Mouse (Mus musculus): ENCODE measurements at regions not wholly inside any gene's neighbourhood (a gene's known extent, or its start where the extent isn't known, plus 50 kb on each side); places are given as distances from the start of the nearest gene placed in this dataset.
A peak's percentile ranks its signal among the peaks of the same experiment; 100 is the strongest.

DNA sequence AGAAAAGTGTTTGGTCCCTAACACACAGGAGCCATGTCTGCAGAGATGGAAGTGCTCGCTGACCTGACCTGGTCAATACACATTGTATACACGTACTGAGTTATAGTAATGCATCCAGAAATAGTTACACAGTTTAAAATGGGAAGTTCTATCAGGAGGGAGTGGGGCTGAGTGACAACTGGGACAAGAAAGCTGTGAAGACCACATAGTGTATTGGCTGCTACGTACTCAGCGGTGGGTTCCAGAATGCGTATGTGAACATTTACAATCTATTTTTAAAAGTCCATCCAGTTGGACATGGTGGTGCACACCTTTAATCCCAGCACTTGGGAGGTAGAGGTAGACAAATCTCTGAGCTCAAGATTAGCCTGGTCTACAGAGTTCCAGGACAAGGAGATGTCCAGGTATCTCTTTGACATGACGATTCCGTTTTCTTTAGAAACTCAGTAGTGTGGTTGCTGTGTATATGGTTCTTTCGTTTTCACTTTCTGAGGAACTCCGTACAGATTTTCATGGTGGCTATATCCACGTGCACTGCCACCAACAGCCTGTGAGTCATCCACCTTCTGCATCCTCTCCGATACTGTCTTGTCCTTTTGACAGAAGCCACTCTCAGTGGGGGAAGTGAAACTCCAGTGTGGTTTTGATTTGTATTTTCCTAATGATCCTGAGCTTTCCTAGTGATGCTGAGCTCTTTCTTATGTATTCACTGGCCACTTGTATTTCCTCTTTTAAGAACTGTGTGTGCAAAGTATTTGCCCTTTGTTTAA is 110.1 kb upstream of the Pde7b start:
- no peak overlapping the region for H3K4me3 ChIP-seq (ENCODE audit: insufficient read depth, low read depth, low read length)
- no peaks in the 10 kb centered on the region for H3K4me1 ChIP-seq (ENCODE audit: control insufficient read depth, insufficient read depth, insufficient read length, low read length)
- H3K27ac ChIP-seq (replicated peaks; ENCODE audit: low read depth, low read length) = peak overlapping the region; percentile 26; the same call in 1 of the 2 replicates

DNA sequence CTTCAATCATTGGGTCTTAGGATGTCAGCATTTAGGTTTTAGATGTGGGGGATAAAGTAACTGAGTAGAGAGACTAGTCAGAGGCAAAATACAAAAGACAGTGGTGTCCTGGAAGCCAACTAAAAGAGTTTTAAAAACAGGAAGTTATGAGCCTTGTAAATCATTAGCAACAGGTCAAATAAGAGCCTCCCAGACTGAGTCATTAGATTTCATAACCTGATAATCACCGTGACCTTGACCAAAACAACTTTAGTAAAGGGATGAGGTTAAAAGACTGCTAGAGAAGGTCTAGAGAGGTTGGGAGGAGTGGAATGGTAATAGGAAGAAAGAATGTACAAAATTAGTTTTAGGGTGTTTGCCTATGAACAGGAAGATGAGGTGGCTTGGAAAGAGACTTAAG is 103.4 kb upstream of the Pde7b start:
- no peak overlapping the region for H3K4me3 ChIP-seq (ENCODE audit: insufficient read depth, low read depth, low read length)
- no peak overlapping the region for H3K27ac ChIP-seq (replicated peaks; ENCODE audit: low read depth, low read length)
- H3K4me1 ChIP-seq (ENCODE audit: control insufficient read depth, insufficient read depth, insufficient read length, low read length) = no peaks in the 10 kb centered on the region

DNA sequence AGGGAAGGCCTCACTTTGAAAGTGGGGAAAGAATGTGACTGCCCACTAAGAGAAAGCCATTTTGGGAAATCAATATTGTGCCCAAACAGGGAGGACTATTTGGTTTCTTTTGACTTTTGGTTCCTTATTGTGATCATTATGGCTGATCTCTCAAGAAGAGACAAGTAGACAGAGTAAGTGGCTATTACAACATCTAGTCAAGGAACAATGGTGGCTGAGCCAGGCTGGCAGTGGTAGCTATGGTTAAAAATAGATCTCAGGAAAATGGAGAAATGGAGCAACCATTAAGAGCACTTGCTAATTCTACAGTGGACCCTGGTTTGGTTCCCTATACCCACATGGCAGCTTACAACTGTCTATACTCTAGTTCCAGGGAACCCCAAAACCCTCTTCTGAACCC is 102.6 kb upstream of the Pde7b start:
- Histone ChIP-seq H3K4me1 (ENCODE audit: control insufficient read depth, insufficient read depth, insufficient read length, low read length) (no peaks in the 10 kb centered on the region), H3K27ac (replicated peaks; ENCODE audit: low read depth, low read length) (no peak overlapping the region), H3K4me3 (ENCODE audit: insufficient read depth, low read depth, low read length) (no peak overlapping the region)

DNA sequence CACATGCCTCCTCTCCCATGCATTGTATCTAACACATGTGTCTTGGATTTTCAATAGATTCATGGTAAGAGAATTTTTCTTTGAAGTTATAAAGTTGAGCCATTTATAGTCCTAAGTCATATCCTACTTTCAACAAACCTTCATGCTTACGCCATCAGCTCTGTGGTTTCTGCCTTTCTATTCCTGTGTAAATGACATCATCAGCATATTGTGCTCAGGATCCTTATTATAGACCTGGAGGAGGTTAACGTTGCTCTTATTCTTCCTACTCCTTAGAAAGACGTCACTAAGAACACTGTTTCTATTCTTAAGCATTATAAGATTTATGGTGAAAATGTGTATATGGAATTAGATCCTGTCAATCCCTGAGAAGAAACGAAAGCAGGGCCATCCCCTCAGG is 93.7 kb upstream of the Pde7b start:
- no peaks in the 10 kb centered on the region for H3K4me1 ChIP-seq (ENCODE audit: control insufficient read depth, insufficient read depth, insufficient read length, low read length)
- H3K4me3 ChIP-seq (ENCODE audit: insufficient read depth, low read depth, low read length) = no peak overlapping the region
- H3K27ac ChIP-seq (replicated peaks; ENCODE audit: low read depth, low read length) = no peak overlapping the region

DNA sequence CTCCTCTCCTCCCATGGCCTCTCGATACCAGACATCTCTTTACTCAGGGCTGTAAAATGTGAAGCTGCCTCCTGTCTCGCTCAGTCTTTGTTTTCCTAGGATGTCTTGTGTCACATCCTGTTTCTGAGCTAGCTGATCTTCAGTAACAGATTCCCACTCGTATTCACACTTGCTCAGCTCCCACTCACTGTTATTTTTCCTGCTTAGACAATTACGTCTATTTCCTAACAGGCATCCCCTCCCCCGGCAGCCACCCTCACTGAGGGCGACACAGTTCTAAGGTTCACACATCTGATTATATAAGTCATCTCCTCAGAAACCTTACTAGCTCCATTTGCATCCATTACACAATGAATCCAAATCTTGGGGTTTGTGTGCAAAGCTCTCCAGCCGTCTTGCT is 74.9 kb upstream of the Pde7b start:
- Histone ChIP-seq H3K4me3 (ENCODE audit: insufficient read depth, low read depth, low read length) (no peak overlapping the region), H3K4me1 (ENCODE audit: control insufficient read depth, insufficient read depth, insufficient read length, low read length) (no peaks in the 10 kb centered on the region), H3K27ac (replicated peaks; ENCODE audit: low read depth, low read length) (no peak overlapping the region)

DNA sequence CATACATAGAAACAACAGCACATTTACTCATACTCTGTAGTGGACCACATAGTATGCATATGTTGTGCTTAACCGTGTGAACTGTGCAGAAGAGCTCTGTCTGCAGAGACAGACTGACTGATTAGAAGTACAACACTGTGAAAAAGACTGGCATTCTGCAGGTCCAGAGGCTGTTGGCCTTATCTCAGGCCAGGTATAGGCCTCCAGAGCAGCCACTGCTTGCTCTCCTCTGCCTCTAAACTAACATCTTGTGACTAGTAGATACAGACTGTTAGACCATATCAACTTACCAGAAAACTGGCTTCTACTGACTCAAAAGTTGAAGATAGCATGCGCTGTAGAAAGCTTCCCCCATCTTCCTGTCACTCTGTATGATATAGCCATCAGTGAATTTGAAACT is 73.5 kb upstream of the Pde7b start:
- H3K27ac ChIP-seq (replicated peaks; ENCODE audit: low read depth, low read length) = no peak overlapping the region
- no peaks in the 10 kb centered on the region for H3K4me1 ChIP-seq (ENCODE audit: control insufficient read depth, insufficient read depth, insufficient read length, low read length)
- H3K4me3 ChIP-seq (ENCODE audit: insufficient read depth, low read depth, low read length) = no peak overlapping the region

DNA sequence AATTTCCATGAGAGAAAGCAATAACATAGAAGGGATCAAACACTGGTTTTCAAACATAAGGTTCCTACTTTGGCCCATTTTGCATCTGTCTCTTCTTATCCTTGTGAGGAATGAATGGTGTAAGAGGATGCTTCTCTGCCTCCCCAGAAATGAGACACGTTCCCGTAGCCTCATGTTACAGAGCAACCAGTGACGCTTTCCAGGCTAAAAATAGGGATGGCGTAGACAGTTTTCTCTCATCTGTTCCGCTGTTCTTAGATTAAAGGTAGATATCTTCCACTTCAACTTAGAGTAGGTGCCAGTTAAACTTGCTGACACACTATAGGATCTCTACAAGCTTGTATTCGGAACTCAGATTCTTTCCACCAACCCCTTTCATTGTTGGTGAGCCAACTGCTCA is 69.1 kb upstream of the Pde7b start:
- Histone ChIP-seq H3K27ac (replicated peaks; ENCODE audit: low read depth, low read length) (no peak overlapping the region), H3K4me1 (ENCODE audit: control insufficient read depth, insufficient read depth, insufficient read length, low read length) (no peaks in the 10 kb centered on the region), H3K4me3 (ENCODE audit: insufficient read depth, low read depth, low read length) (no peak overlapping the region)

DNA sequence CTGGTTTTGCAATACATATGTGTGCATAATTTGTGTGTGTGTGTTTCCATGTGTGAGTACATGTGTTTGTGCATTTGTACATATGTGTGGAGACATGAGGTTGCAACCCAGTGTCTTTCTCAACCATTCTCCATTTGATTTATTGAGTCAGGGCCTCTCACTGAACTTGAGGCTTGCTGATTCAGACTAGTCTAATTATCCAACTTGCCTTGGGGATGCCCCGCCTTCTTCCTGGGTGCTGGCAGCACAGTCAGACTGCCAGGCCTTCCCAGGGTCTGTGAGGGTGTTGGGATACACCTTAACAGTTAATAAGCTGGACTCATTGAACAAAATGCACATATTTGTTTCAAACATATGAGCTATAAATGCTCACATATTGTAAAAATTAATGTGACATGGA is 56.1 kb upstream of the Pde7b start:
- H3K4me3 ChIP-seq (ENCODE audit: insufficient read depth, low read depth, low read length) = no peak overlapping the region
- no peaks in the 10 kb centered on the region for H3K4me1 ChIP-seq (ENCODE audit: control insufficient read depth, insufficient read depth, insufficient read length, low read length)
- no peak overlapping the region for H3K27ac ChIP-seq (replicated peaks; ENCODE audit: low read depth, low read length)

DNA sequence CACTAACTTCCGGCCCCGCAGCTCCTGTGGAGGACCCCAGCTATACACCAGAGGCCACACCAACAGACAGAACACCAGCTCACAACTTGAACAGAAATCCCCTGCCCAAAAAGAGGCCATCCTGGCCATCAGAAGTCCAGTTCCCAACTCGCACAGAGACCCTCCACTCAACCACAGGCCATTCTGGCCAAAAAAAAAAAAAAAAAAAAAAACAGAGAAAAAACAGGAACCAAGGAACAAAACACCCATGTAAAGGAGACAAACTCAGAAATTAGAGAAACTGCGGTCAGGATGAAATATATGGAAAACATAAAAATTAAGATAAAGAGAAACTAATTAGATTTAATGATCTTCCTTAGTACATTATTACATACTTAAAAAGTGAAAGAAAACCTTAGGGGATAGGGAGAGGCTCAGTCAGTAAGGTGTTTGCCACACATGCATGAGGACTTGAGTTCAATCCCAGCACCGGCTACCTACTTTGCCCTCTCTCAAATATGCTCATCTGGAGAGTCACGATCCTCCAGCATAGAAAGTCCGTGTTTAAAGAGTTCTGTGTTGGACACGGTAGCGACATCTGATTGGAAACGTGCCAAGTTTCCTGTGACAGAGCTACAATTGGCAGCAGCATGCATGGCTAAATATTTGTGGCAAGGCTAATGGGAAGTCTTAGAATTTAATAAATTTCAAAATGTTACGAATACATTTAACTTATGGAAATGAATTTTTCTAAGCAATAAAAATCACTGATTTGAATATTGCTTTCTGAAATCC is 51.9 kb upstream of the Pde7b start:
- no peak overlapping the region for H3K27ac ChIP-seq (replicated peaks; ENCODE audit: low read depth, low read length)
- H3K4me3 ChIP-seq (ENCODE audit: insufficient read depth, low read depth, low read length) = peak overlapping the region; percentile 21; the same call in 1 of the 2 replicates
- no peaks in the 10 kb centered on the region for H3K4me1 ChIP-seq (ENCODE audit: control insufficient read depth, insufficient read depth, insufficient read length, low read length)

DNA sequence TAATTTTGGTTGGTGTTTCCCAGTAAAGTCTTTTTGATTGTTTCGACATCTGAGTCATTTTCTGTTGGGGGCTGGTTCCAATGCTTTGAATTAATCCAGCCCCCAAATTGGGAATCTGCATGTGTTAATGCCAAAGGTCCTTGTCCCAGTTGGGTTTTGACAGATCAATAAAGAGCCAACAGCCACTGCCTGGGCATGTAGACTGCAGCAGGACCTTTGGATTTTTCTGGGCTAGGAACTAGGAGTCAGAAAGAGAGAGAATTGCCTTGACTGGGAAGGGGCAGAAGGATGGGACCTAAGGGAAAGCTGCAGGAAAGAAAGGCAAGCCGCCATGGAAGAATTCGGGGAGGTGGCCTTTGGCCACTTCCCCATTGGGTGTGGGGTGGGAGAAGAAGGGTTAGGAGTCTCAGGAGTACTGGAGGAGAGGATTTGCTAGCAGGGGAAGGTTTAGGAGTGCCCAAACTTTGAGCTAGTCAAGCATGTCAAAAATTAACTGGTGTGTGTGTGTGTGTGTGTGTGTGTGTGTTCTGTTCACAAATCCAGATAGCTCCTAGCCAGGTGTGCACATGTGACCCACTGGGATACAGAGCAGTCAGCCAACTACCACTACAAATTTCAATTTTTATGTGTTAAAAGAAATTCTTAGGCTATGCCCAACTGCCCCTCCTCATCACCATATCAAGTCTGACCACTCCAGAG is 51.0 kb upstream of the Pde7b start:
- no peak overlapping the region for H3K27ac ChIP-seq (replicated peaks; ENCODE audit: low read depth, low read length)
- no peak overlapping the region for H3K4me3 ChIP-seq (ENCODE audit: insufficient read depth, low read depth, low read length)
- H3K4me1 ChIP-seq (ENCODE audit: control insufficient read depth, insufficient read depth, insufficient read length, low read length) = no peaks in the 10 kb centered on the region

Data from brown adipose tissue, adult 24 weeks (tissue).